ENCODE assay signal across 8 mouse cellular contexts in genomic region chr3:88177106-88177505, GRCm38 (mm10). TPM values are rescaled to one million over a fixed set of nuclear protein-coding genes. Genes with fewer than 3 reads are reported as not detected.
DNase-seq lines count a peak whose midpoint lies in the region; ATAC-seq lines count a peak whose summit lies in the region.

No protein-coding gene starts in this region.

- intact Hi-C loops in left cerebral cortex, postnatal 14 days (cut with DNase I), result no loop called here

- no peak for DNase-seq in lung, postnatal 25 days (ENCODE audit: low spot score)
- peak; percentile 22 for DNase-seq in lung, postnatal 10 days
- DNase-seq in c-Kit-positive CD71-positive TER-119-positive erythroid progenitor cells, embryonic 14.5 days (ENCODE audit: low spot score), result no peak
- no peak for DNase-seq in spleen, postnatal 4 days (ENCODE audit: low spot score in 2 of 2)
- DNase-seq in left cerebral cortex, postnatal 14 days (ENCODE audit: low spot score in 2 of 2), result no peak

- H3K27ac ChIP-seq in lung, embryonic 16.5 days (ENCODE audit: low read length), result peak overlapping the region; percentile 99
- peak overlapping the region; percentile 100 for H3K27ac ChIP-seq in brown adipose tissue, adult 24 weeks (replicated peaks; ENCODE audit: low read depth, low read length)
- peak overlapping the region; percentile 96 for H3K27ac ChIP-seq in heart, embryonic 14.5 days (replicated peaks in 1 of 2; ENCODE audit: control insufficient read depth in 1 of 2, insufficient read depth in 1 of 2, low read depth in 2 of 2, low read length in 2 of 2)

- no peaks in the 10 kb centered on the region for H3K9me3 ChIP-seq in lung, embryonic 16.5 days (ENCODE audit: control insufficient read depth, low read length)
- H3K9me3 ChIP-seq in heart, embryonic 14.5 days (ENCODE audit: control insufficient read depth, low read length), result no peaks in the 10 kb centered on the region

- H3K36me3 ChIP-seq in lung, embryonic 16.5 days (ENCODE audit: control insufficient read depth, insufficient read depth, low read length), result peaks cover 11% of the 10 kb centered on the region
- H3K36me3 ChIP-seq in heart, embryonic 14.5 days (ENCODE audit: control insufficient read depth, insufficient read depth, low read length), result peaks cover 32% of the 10 kb centered on the region

- 54% methylated on average over 5 of the region's 5 CpGs for WGBS in lung, embryonic 16.5 days
- 48% methylated on average over 5 of the region's 5 CpGs for WGBS in heart, embryonic 14.5 days

- peak overlapping the region; percentile 73 for H3K4me3 ChIP-seq in lung, embryonic 16.5 days (ENCODE audit: low read length)
- peak overlapping the region; percentile 80 for H3K4me3 ChIP-seq in brown adipose tissue, adult 24 weeks (ENCODE audit: insufficient read depth, low read depth, low read length)
- peak overlapping the region; percentile 54 to 63 for H3K4me3 ChIP-seq in heart, embryonic 14.5 days (ENCODE audit: control insufficient read depth in 1 of 2, insufficient read depth in 1 of 2, low read depth in 1 of 2, low read length in 2 of 2)

- no peaks in the 10 kb centered on the region for H3K27me3 ChIP-seq in lung, embryonic 16.5 days (ENCODE audit: control insufficient read depth, insufficient read depth, low read depth, low read length)
- H3K27me3 ChIP-seq in heart, embryonic 14.5 days (ENCODE audit: control insufficient read depth, insufficient read depth, low read length), result peaks cover 3% of the 10 kb centered on the region; the same call in 1 of the 2 replicates

- ATAC-seq in lung, embryonic 16.5 days (ENCODE audit: low read depth), result no peak
- ATAC-seq in heart, embryonic 14.5 days (ENCODE audit: insufficient number of reproducible peaks, insufficient read depth, low FRiP score, low read depth), result no peak

- H3K9ac ChIP-seq in lung, embryonic 16.5 days (ENCODE audit: low read length), result peak overlapping the region; percentile 84
- peak overlapping the region; percentile 78 for H3K9ac ChIP-seq in heart, embryonic 14.5 days (ENCODE audit: low read length)

- H3K4me2 ChIP-seq in lung, embryonic 16.5 days (ENCODE audit: low read depth, low read length), result peak overlapping the region; percentile 80
- H3K4me2 ChIP-seq in heart, embryonic 14.5 days (ENCODE audit: low read length), result peak overlapping the region; percentile 68

- peaks cover 5% of the 10 kb centered on the region for H3K4me1 ChIP-seq in lung, embryonic 16.5 days (replicated peaks; ENCODE audit: control insufficient read depth, insufficient read depth, low read length)
- H3K4me1 ChIP-seq in brown adipose tissue, adult 24 weeks (ENCODE audit: control insufficient read depth, insufficient read depth, insufficient read length, low read length), result peaks cover 4% of the 10 kb centered on the region
- peaks cover 7 to 18% of the 10 kb centered on the region in 2 experiments for H3K4me1 ChIP-seq in heart, embryonic 14.5 days (ENCODE audit: control insufficient read depth in 2 of 2, insufficient read depth in 2 of 2, low read length in 2 of 2)

RNA-seq across cellular contexts. Expression of gene Mef2d, which starts 34.9 kb away (rescaled TPM):
- polyA plus RNA-seq in lung, embryonic 16.5 days (2015; fragmentation: Nextera tagmentation; extraction: Ambion mirVana), result 19.9 and 22.9 TPM in 2 replicates
- 34.8 and 50.0 TPM in 2 replicates for polyA plus RNA-seq in brown adipose tissue, adult 24 weeks (2012; ENCODE audit: insufficient read depth, insufficient read length, missing spikeins)
- polyA plus RNA-seq in heart, embryonic 14.5 days (2014; fragmentation: Nextera tagmentation; extraction: Ambion mirVana), result 52.1 and 52.7 TPM in 2 replicates
- 100 to 1,000 TPM; 196 to 201 TPM for total RNA-seq in left cerebral cortex, postnatal 14 days (2021)
